Mouse (Mus musculus) stomach, embryonic 15.5 days (tissue): ENCODE data around the gene Pank2. TPM values are rescaled to one million over a fixed set of nuclear protein-coding genes. Genes with fewer than 3 reads are reported as not detected.

Experiments
- ATAC-seq: fragments of 200-750 bp; cut with Nextera tagmentation; 2 replicates; pipeline ENCODE4 v1.8.0; 2017; ENCODE audit warnings: low read depth, moderate number of reproducible peaks, moderate TSS enrichment; ENCODE audit not compliant: insufficient read depth, low FRiP score
- H3K27ac ChIP-seq: fragments of 300-500 bp; sonication (generic); 2 replicates; pipeline ENCODE4 v1.5.1; 2015; ENCODE audit warnings: mild to moderate bottlenecking, inconsistent platforms
- H3K27me3 ChIP-seq: fragments of 300-500 bp; sonication (generic); replicated peaks from 2 replicates; pipeline ENCODE4 v1.6.1; 2015; ENCODE audit warnings: inconsistent platforms
- H3K36me3 ChIP-seq: fragments of 300-500 bp; sonication (generic); 2 replicates; pipeline ENCODE4 v1.6.1; 2015; ENCODE audit warnings: inconsistent platforms
- H3K4me1 ChIP-seq: fragments of 300-500 bp; sonication (generic); 2 replicates; pipeline ENCODE4 v1.6.1; 2015; ENCODE audit warnings: inconsistent platforms
- H3K4me2 ChIP-seq: fragments of 300-500 bp; sonication (generic); 2 replicates; pipeline ENCODE4 v1.6.1; 2015; ENCODE audit warnings: mild to moderate bottlenecking, inconsistent platforms
- H3K4me3 ChIP-seq: fragments of 300-500 bp; sonication (generic); replicated peaks from 2 replicates; pipeline ENCODE4 v1.5.1; 2015; ENCODE audit warnings: inconsistent platforms
- H3K9ac ChIP-seq: fragments of 300-500 bp; sonication (generic); 2 replicates; pipeline ENCODE4 v1.6.1; 2015; ENCODE audit warnings: inconsistent platforms
- H3K9me3 ChIP-seq: fragments of 300-500 bp; sonication (generic); 2 replicates; pipeline ENCODE4 v1.6.1; 2016; ENCODE audit warnings: inconsistent platforms
- WGBS: fragments of 180-500 bp; shearing (Covaris S2); methylation state at CpG from one replicate; pipeline ENCODE4 v1.1.7; 2015; 5-methylcytosine and 5-hydroxymethylcytosine counted together
- polyA plus RNA-seq: library from polyadenylated mRNA; unstranded; fragments of >200 nt; fragmentation: Nextera tagmentation; extraction: Ambion mirVana; gene quantifications from 2 replicates; pipeline ENCODE4 v1.2.1, GENCODE M21; 2015

The Pank2 gene
- polyA plus RNA-seq, 1 experiment from 2014 or later = 35.6 TPM

DNA sequence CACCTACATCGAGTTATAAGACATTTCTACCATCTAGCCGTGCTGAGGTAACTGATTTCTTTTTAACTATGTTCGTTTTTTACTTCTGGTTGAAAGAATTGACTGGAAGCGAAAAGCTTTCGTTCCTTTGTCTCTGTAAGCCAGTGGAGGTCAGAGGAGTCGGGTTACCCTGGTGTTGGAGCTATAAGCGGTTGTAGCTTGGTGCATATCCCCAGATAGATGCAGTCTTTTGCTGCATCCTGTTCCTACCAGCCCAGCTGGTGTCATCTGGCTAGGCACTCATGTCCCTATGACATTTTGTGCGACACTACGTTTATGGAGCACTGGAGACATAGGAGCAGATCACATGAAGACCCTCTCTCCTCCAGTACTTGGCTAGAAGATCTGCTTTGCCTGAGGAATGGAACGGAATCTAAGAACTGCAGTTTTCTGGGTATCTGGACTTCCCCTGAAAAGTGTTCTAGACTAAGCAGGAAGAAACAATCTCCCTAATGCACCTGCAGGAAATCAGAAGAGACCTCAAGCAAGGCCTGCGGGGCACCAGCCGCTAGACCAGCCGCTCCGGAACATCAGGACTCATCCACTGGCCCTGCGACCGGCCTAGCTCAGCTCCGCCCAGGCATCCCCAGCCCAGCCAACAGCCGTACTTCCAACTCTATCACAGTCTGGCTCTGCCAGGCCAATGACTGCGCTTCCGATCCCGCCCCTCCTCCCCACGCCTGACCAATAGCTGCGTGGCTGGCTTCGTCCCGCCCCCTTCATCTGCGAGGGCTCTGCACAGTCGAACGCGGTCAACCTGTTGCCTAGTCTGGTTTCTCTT is 28.8 kb upstream of the Pank2 start, which contains the start of gene Mavs:
TSS of gene Mavs (plus strand) at position 757 of the 820 bp plus-strand sequence.
- Histone ChIP-seq H3K4me2 (peak within 1 kb of the TSS; percentile 88), H3K9me3 (no peaks in the 10 kb centered on the region), H3K4me3 (peak within 1 kb of the TSS; percentile 68), H3K27ac (peak within 1 kb of the TSS; percentile 73), H3K36me3 (no peaks in the 10 kb centered on the region), H3K4me1 (peaks cover 16% of the 10 kb centered on the region), H3K27me3 (no peaks in the 10 kb centered on the region), H3K9ac (peak within 1 kb of the TSS; percentile 75)
- ATAC-seq = peak; percentile 100
- 11% methylated on average over 29 of the region's 29 CpGs for WGBS

GRCm38 (mm10) chr2:131234127-131234650 is 28.1 kb upstream of the Pank2 start:
- WGBS = 12% methylated on average over 28 of the region's 28 CpGs
- Histone ChIP-seq H3K4me2 (peak overlapping the region; percentile 88), H3K36me3 (no peaks in the 10 kb centered on the region), H3K9ac (peak overlapping the region; percentile 75), H3K9me3 (no peaks in the 10 kb centered on the region), H3K4me3 (peak overlapping the region; percentile 68), H3K4me1 (peaks cover 16% of the 10 kb centered on the region), H3K27me3 (no peaks in the 10 kb centered on the region), H3K27ac (peak overlapping the region; percentile 73)
- ATAC-seq = no peak

DNA sequence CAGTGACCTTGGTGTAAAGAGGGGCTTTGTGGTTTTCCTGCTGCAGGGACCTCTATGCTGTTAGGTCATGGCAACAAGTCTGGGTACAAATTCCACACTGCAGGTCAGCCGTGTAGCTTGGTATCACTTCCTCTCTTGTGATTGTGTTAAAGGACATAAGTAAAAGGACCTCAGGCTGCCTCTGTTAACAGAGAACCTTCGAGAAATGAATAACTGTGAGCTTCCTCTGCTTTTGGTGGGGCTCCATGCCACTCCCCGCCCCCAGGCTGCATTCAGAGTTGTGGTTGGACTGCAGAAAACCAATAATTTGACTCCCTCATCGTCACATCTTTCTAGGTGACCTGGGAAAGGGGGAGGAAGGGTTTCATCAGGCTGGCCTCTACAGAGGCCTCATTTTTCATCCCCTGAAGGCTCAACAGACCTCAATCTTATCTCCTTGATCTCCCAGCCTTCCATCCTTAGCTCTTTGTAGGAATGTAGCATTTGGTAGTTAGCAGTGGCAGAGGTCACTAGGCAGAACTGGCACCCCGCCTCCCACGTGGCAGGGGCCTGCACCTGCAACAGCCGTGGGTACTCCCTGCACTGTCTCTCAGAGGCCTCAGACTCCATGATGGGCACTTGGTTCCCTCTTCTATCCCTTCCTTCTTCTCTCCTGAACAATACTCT is 27.2 kb upstream of the Pank2 start:
- H3K4me1 ChIP-seq = peaks cover 16% of the 10 kb centered on the region
- H3K36me3 ChIP-seq = no peaks in the 10 kb centered on the region
- peak overlapping the region; percentile 68 for H3K4me3 ChIP-seq
- H3K27ac ChIP-seq = no peak overlapping the region
- no peaks in the 10 kb centered on the region for H3K9me3 ChIP-seq
- peak overlapping the region; percentile 75; the same call in 1 of the 2 replicates for H3K9ac ChIP-seq
- no peak for ATAC-seq
- H3K27me3 ChIP-seq = no peaks in the 10 kb centered on the region
- H3K4me2 ChIP-seq = peak overlapping the region; percentile 88
- 58% methylated on average over 7 of the region's 7 CpGs for WGBS

- peaks cover 51% of the 10 kb centered on the region for H3K36me3 ChIP-seq
Observed at GRCm38 (mm10) chr2:131242180-131242579, 20.1 kb upstream of the Pank2 start.

DNA sequence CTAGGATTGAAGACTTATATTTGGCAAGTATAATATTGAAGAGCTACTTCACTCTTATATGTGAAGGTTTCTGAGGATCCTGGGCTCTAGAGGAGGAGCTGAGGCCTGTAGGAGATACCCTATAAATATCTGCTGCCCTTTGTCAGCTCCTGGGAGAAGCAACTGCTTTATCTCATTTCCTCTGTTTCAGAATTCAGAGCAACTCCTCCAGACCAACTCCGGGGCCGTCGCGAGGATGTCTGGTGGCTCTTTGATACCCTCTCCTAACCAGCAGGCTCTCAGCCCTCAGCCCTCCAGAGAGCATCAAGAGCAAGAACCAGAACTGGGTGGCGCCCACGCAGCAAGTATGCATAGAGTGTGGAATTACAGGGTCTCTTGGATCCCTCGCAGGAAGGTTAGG is 19.4 kb upstream of the Pank2 start:
- 78% methylated on average over 7 of the region's 7 CpGs for WGBS
- H3K36me3 ChIP-seq = peaks cover 56% of the 10 kb centered on the region

More at GRCm38 (mm10) chr2:131242180-131242579, 20.1 kb upstream of the Pank2 start:
- H3K27ac ChIP-seq = no peak overlapping the region
- ATAC-seq = no peak
- no peaks in the 10 kb centered on the region for H3K9me3 ChIP-seq
- H3K27me3 ChIP-seq = no peaks in the 10 kb centered on the region
- H3K4me1 ChIP-seq = no peaks in the 10 kb centered on the region
- H3K4me2 ChIP-seq = no peak overlapping the region
- H3K4me3 ChIP-seq = no peak overlapping the region
- no peak overlapping the region for H3K9ac ChIP-seq

GRCm38 (mm10) chr2:131253681-131254328 is 8.5 kb upstream of the Pank2 start:
- Histone ChIP-seq H3K4me3 (no peak overlapping the region), H3K4me1 (0 out of 2 replicates have a peak, but pooled peaks cover 16% of the 10 kb centered on the region), H3K36me3 (no peaks in the 10 kb centered on the region), H3K27ac (peak overlapping the region; percentile 76), H3K4me2 (peak overlapping the region; percentile 26; the same call in 1 of the 2 replicates), H3K27me3 (no peaks in the 10 kb centered on the region), H3K9ac (no peak overlapping the region), H3K9me3 (no peaks in the 10 kb centered on the region)
- 14% methylated on average over 7 of the region's 7 CpGs for WGBS
- peak; percentile 83 for ATAC-seq

More for the DNA sequence above, 19.4 kb upstream of the Pank2 start:
- H3K27ac ChIP-seq = no peak overlapping the region
- H3K4me3 ChIP-seq = no peak overlapping the region
- no peaks in the 10 kb centered on the region for H3K4me1 ChIP-seq
- no peak for ATAC-seq
- no peaks in the 10 kb centered on the region for H3K27me3 ChIP-seq
- H3K9ac ChIP-seq = no peak overlapping the region
- no peaks in the 10 kb centered on the region for H3K9me3 ChIP-seq
- no peak overlapping the region for H3K4me2 ChIP-seq

DNA sequence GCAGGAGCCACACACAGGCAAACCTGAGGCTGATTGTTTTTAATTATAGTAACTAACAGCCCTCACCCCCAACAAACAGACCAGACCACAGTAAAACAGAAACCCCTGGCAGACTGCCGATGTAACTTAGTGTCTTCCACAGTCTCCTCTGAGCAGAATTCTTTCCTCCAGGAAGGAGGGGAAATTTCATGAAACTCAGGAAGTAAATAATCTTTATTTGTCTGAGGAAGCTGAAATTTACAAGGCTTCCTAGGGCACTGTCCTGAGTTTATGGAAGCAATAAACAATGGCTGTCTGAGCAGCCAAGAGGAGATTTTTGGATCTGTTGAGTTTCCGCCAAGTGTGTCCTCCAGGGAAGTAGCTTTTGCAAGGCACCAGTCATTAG is 8.0 kb upstream of the Pank2 start:
- Histone ChIP-seq H3K4me1 (0 out of 2 replicates have a peak, but pooled peaks cover 16% of the 10 kb centered on the region), H3K27ac (peak overlapping the region; percentile 76), H3K9me3 (no peaks in the 10 kb centered on the region), H3K4me2 (peak overlapping the region; percentile 26; the same call in 1 of the 2 replicates), H3K27me3 (no peaks in the 10 kb centered on the region), H3K4me3 (no peak overlapping the region), H3K9ac (no peak overlapping the region), H3K36me3 (no peaks in the 10 kb centered on the region)
- 57% methylated on average over 2 of the region's 2 CpGs for WGBS
- ATAC-seq = peak; percentile 12; the same call in 1 of the 2 replicates

DNA sequence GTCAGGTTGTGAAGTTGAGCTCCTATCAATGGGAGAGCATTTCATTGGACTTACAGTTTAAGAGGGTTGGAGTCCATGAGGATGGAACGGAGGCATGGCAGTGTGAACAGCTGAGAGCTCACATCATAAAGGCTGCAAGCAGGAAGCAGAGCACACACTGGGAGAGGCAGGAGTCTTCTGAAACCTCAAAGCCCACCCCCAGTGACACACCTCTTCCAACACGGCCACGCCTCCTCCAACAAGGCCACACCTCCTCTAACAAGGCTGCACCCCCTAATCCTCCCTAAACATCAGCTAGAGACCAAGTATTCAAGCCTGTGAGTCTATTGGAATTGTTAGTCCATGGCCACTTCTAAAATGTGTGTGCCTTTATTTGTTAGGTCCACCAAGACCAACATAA is 6.6 kb upstream of the Pank2 start:
- Histone ChIP-seq H3K27ac (no peak overlapping the region), H3K9ac (no peak overlapping the region), H3K4me2 (no peak overlapping the region), H3K27me3 (no peaks in the 10 kb centered on the region), H3K36me3 (no peaks in the 10 kb centered on the region), H3K4me1 (peaks cover 21% of the 10 kb centered on the region), H3K4me3 (no peak overlapping the region), H3K9me3 (no peaks in the 10 kb centered on the region)
- 62% methylated on average over 3 of the region's 3 CpGs for WGBS
- ATAC-seq = no peak

DNA sequence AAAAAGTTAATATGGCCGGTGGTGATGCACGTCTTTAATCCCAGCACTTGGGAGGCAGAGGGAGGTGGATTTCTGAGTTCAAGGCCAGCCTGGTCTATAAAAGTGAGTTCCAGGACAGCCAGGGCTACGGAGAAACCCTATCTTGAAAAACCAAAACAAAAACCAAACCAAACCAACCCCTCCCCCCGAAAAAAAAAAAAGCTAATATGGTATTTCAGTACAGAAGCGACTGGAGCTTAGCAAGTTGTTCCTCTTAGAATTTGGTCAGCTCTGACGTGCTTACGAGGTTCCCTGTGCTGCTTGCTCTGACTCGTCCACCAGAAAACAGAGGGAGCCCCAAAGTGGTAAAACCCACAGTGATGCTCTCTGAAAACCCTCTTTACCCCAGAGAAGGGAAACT is 3.6 kb upstream of the Pank2 start:
- Histone ChIP-seq H3K4me1 (peaks cover 17% of the 10 kb centered on the region), H3K27me3 (no peaks in the 10 kb centered on the region), H3K27ac (no peak overlapping the region), H3K36me3 (no peaks in the 10 kb centered on the region), H3K4me2 (no peak overlapping the region), H3K9me3 (no peaks in the 10 kb centered on the region), H3K4me3 (no peak overlapping the region), H3K9ac (no peak overlapping the region)
- 72% methylated on average over 8 of the region's 8 CpGs for WGBS
- no peak for ATAC-seq

GRCm38 (mm10) chr2:131260544-131261307 is 1.6 kb upstream of the Pank2 start:
- no peaks in the 10 kb centered on the region for H3K36me3 ChIP-seq
- H3K27ac ChIP-seq = peak overlapping the region; percentile 100
- H3K4me2 ChIP-seq = 0 out of 2 replicates have a peak overlapping the region, but pooled peaks have one; percentile 66
- peaks cover 24% of the 10 kb centered on the region for H3K4me1 ChIP-seq
- no peaks in the 10 kb centered on the region for H3K27me3 ChIP-seq
- H3K9me3 ChIP-seq = no peaks in the 10 kb centered on the region
- WGBS = 30% methylated on average over 9 of the region's 9 CpGs
- ATAC-seq = peak; percentile 31
- no peak overlapping the region for H3K4me3 ChIP-seq
- H3K9ac ChIP-seq = no peak overlapping the region
